Mouse (Mus musculus) limb, embryonic 14.5 days (tissue): ENCODE measurements around the gene Ccdc157. TPM values are rescaled to one million over a fixed set of nuclear protein-coding genes. Genes with fewer than 3 reads are reported as not detected.

Source experiments
- ATAC-seq: fragments of 200-750 bp; cut with Nextera tagmentation; 2 replicates; pipeline ENCODE4 v1.8.0; 2017; ENCODE audit warnings: low read depth, moderate number of reproducible peaks, moderate TSS enrichment; ENCODE audit not compliant: low FRiP score
- DNase-seq: peaks from one replicate; pipeline ENCODE4 v3.0.0-alpha.2; 2015; ENCODE audit warnings: low spot score
- H3K27ac ChIP-seq: fragments of 300-500 bp; sonication (generic); replicated peaks from 2 replicates; pipeline ENCODE4 v1.5.1; 2014; ENCODE audit warnings: low read depth, mild to moderate bottlenecking, low read length, moderate library complexity, mixed read lengths
- H3K27me3 ChIP-seq: fragments of 300-500 bp; sonication (generic); 2 replicates; pipeline ENCODE4 v1.6.1; 2014; ENCODE audit warnings: low read length, mixed read lengths; ENCODE audit not compliant: control insufficient read depth, insufficient read depth
- H3K36me3 ChIP-seq: fragments of 300-500 bp; sonication (generic); 2 replicates; pipeline ENCODE4 v1.6.1; 2014; ENCODE audit warnings: mild to moderate bottlenecking, low read length, moderate library complexity, mixed read lengths; ENCODE audit not compliant: control insufficient read depth, insufficient read depth
- H3K4me1 ChIP-seq: fragments of 300-500 bp; sonication (generic); 2 replicates; pipeline ENCODE4 v1.6.1; 2014; ENCODE audit warnings: antibody characterized with exemption, low read length, mixed read lengths; ENCODE audit not compliant: control insufficient read depth, insufficient read depth
- H3K4me2 ChIP-seq: fragments of 300-500 bp; sonication (generic); replicated peaks from 2 replicates; pipeline ENCODE4 v1.6.1; 2014; ENCODE audit warnings: low read depth, mild to moderate bottlenecking, low read length, moderate library complexity; ENCODE audit not compliant: severe bottlenecking
- H3K4me3 ChIP-seq: fragments of 300-500 bp; sonication (generic); replicated peaks from 2 replicates; pipeline ENCODE4 v1.5.1; 2014; ENCODE audit warnings: low read length
- H3K9ac ChIP-seq: fragments of 300-500 bp; sonication (generic); 2 replicates; pipeline ENCODE4 v1.6.1; 2014; ENCODE audit warnings: mild to moderate bottlenecking, low read depth, low read length, moderate library complexity; ENCODE audit not compliant: severe bottlenecking
- H3K9me3 ChIP-seq: fragments of 300-500 bp; sonication (generic); 2 replicates; pipeline ENCODE4 v1.6.1; 2016; ENCODE audit warnings: low read length; ENCODE audit not compliant: control insufficient read depth
- POLR2A ChIP-seq: fragments of 200-500 bp; IDR thresholded peaks from 2 replicates; pipeline ENCODE4 v1.8.0; 2012; ENCODE audit warnings: inconsistent platforms, mild to moderate bottlenecking, moderate library complexity, borderline replicate concordance; ENCODE audit not compliant: insufficient read depth, insufficient read length; ENCODE audit errors: extremely low read depth
- WGBS: fragments of 180-500 bp; shearing (Covaris S2); extraction: QIAGEN DNeasy Blood & Tissue Kit; methylation state at CpG from one replicate; pipeline ENCODE4 v1.1.7; 2014; 5-methylcytosine and 5-hydroxymethylcytosine counted together
- polyA plus RNA-seq, 2 experiments: library from polyadenylated mRNA; depleted of rRNA in 1 of 2; stranded (reverse) in 1 of 2; unstranded in 1 of 2; fragments of >200 nt; fragmentation: Nextera tagmentation in 1 of 2; extraction: Ambion mirVana in 1 of 2; gene quantifications; 2 replicates each; pipeline versions ENCODE4 v1.2.1 to v1.2.3; 2012 to 2014

Gene Ccdc157
- polyA plus RNA-seq, 2 experiments = 6.6 to 26.1 TPM

GRCm38 (mm10) chr11:4183511-4183910 lies 23.4 kb upstream of the Ccdc157 start:
- Histone ChIP-seq H3K4me2 (no peak overlapping the region), H3K9ac (no peak overlapping the region), H3K4me1 (peaks cover 12% of the 10 kb centered on the region), H3K27me3 (no peaks in the 10 kb centered on the region), H3K4me3 (no peak overlapping the region), H3K9me3 (no peaks in the 10 kb centered on the region), H3K27ac (no peak overlapping the region), H3K36me3 (peaks cover 46% of the 10 kb centered on the region)
- no peak for DNase-seq
- ATAC-seq = no peak
- no peak for TF ChIP-seq POLR2A

- H3K9me3 ChIP-seq = no peaks in the 10 kb centered on the region
- no peak overlapping the region for H3K4me2 ChIP-seq
- no peaks in the 10 kb centered on the region for H3K4me1 ChIP-seq
- ATAC-seq (no peak), DNase-seq (no peak)
- no peak for TF ChIP-seq POLR2A
- no peaks in the 10 kb centered on the region for H3K27me3 ChIP-seq
- peaks cover 61% of the 10 kb centered on the region for H3K36me3 ChIP-seq
- no peak overlapping the region for H3K9ac ChIP-seq
- 25% methylated on average over 1 of the region's 1 CpGs for WGBS
- H3K27ac ChIP-seq = no peak overlapping the region
- no peak overlapping the region for H3K4me3 ChIP-seq
Observed at GRCm38 (mm10) chr11:4182061-4182460, 22.0 kb upstream of the Ccdc157 start.

GRCm38 (mm10) chr11:4177716-4178115 lies 17.6 kb upstream of the Ccdc157 start:
- DNase-seq = no peak
- Histone ChIP-seq H3K36me3 (peaks cover 99% of the 10 kb centered on the region), H3K27me3 (no peaks in the 10 kb centered on the region), H3K9ac (no peak overlapping the region), H3K4me2 (no peak overlapping the region), H3K4me3 (no peak overlapping the region), H3K9me3 (no peaks in the 10 kb centered on the region), H3K4me1 (no peaks in the 10 kb centered on the region), H3K27ac (no peak overlapping the region)
- TF ChIP-seq POLR2A = no peak
- no peak for ATAC-seq
- 69% methylated on average over 4 of the region's 4 CpGs for WGBS

- Histone ChIP-seq H3K9ac (no peak overlapping the region), H3K4me1 (no peaks in the 10 kb centered on the region), H3K4me3 (no peak overlapping the region), H3K36me3 (peaks cover 100% of the 10 kb centered on the region), H3K4me2 (no peak overlapping the region), H3K9me3 (no peaks in the 10 kb centered on the region), H3K27me3 (no peaks in the 10 kb centered on the region), H3K27ac (no peak overlapping the region)
- DNase-seq = no peak
- TF ChIP-seq POLR2A = no peak
- no peak for ATAC-seq
- WGBS = 93% methylated on average over 5 of the region's 5 CpGs
Observed at GRCm38 (mm10) chr11:4174586-4174985, 14.5 kb upstream of the Ccdc157 start.

- Histone ChIP-seq H3K4me3 (no peak overlapping the region), H3K4me1 (peaks cover 6% of the 10 kb centered on the region; the same call in 1 of the 2 replicates), H3K27me3 (no peaks in the 10 kb centered on the region), H3K27ac (no peak overlapping the region), H3K4me2 (no peak overlapping the region), H3K36me3 (peaks cover 99% of the 10 kb centered on the region), H3K9ac (no peak overlapping the region), H3K9me3 (no peaks in the 10 kb centered on the region)
- ATAC-seq = no peak
- TF ChIP-seq POLR2A = no peak
- DNase-seq = no peak
- 85% methylated on average over 7 of the region's 7 CpGs for WGBS
Observed at GRCm38 (mm10) chr11:4166467-4167090, 6.5 kb upstream of the Ccdc157 start.
